Mouse (Mus musculus): ENCODE measurements around the gene Rbm4.
A peak's percentile ranks its signal among the peaks of the same experiment; 100 is the strongest.
"Not testable (repeated sequence)": the region's sequence is repeated elsewhere in the genome, so short reads cannot be mapped to it uniquely, and the experiment has no call there.

DNA sequence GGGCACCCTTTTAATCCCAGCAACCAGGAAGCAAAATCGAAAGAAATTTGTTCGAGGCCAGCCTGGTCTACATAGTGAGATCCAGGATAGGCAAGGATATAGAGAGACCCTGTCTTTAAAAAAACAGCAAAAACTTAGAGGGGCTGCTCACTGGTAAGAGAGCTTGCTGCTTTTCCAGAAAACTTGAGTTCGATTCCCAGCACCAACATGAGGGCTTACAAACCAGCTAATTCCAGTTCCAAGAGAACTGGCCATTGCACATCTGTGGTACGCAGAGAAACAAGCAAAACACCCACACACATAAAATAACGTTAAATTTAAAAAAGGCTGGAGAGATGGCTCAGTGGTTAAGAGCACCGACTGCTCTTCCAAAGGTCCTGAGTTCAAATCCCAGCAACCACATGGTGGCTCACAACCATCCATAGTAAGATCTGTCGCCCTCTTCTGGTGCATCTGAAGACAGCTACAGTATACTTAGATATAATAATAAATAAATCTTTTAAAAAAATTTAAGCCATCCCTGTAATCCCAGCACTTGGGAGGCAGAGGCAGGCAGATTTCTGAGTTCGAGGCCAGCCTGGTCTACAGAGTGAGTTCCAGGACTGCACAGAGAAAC lies 18.7 kb upstream of the Rbm4 start:
- TF ChIP-seq POLR2A (IDR thresholded peaks at IDR 0.05; ENCODE audit: control insufficient read depth in 1 of 2, insufficient read depth in 1 of 2, low read depth in 1 of 2, low read length in 2 of 2, poor library complexity in 1 of 2); POLR2AphosphoS5 (IDR thresholded peaks at IDR 0.05; ENCODE audit: borderline replicate concordance, low read depth, low read length): not testable (repeated sequence)
- peak in 1 of 3 experiments; percentile 17; a peak in 2 of 6 replicates for TF ChIP-seq CTCF (IDR thresholded peaks at IDR 0.05 in 2 of 3, conservative IDR thresholded peaks at IDR 0.05 in 1 of 3; ENCODE audit: control insufficient read depth in 1 of 3, insufficient read depth in 1 of 3, low read depth in 2 of 3, low read length in 3 of 3, poor library complexity in 1 of 3, severe bottlenecking in 1 of 3)
